Mouse (Mus musculus): Measurements from ENCODE around the gene Cenpq. TPM values are rescaled to one million over a fixed set of nuclear protein-coding genes. Genes with fewer than 3 reads are reported as not detected.

Cenpq gene
- 1.3 and 1.5 TPM in 2 replicates for polyA plus RNA-seq (2012; rRNA removed)

DNA sequence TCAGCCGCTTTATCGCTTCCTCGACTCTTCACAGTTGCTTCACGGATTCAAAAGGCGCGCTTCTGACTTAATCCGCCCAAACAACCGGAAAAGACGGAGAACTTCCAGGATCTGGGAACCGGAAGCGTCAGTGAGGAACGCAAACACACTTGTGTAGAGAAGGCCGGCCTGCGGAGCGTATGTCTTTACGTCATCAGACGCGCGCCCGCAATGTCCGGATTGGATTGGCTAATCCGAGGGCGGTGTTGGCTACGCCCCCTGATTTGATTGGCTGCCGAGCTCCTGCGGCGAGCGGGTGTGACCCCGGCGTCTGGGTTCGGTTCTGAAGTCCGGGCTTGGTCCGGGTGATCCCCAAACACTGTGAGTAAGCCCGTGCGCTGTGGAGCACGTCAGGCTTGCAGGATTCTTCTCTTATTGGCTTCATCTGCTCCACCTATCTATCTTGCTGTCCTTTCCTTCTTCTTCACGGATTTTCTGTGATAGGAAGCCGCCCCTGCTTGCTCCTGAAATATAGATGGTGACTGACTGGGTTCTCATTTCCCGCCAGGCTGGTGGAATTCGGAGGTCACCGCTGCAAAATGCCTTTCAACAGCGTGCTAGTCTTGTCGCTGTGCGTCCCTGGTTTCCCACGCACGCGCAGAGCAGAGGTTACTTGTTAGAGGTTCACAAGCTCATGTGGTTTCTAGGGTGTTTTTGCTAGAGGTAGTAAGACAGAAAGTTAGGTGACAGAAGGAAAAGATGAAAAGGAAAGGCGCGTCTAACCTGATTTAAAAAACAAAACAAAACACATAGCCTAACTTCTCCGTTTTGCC is at the start of gene Cenpq, which contains the start of gene Mut:
TSS of gene Cenpq (minus strand) at position 628 of the 812 bp plus-strand sequence.
TSS of gene Mut (plus strand) at position 266 of the 812 bp plus-strand sequence.
- TF ChIP-seq POLR2A (IDR thresholded peaks at IDR 0.05; ENCODE audit: low read depth, low read length) (no peak; the same call in 1 of the 2 replicates), CTCF (IDR thresholded peaks at IDR 0.05; ENCODE audit: extremely low read depth, insufficient read depth, insufficient read length, insufficient replicate concordance) (no peak)
- H3K4me1 ChIP-seq (ENCODE audit: control insufficient read depth, insufficient read depth, insufficient read length): no peaks in the 10 kb centered on the region
- WGBS: under 1% methylated on average over 50 of the region's 50 CpGs
- H3K27ac ChIP-seq (ENCODE audit: insufficient read depth, low read length): peak within 1 kb of the TSS; percentile 76
- H3K4me3 ChIP-seq (ENCODE audit: extremely low read depth, insufficient read depth, insufficient read length): peak within 1 kb of the TSS; percentile 86
- no peaks in the 10 kb centered on the region for H3K27me3 ChIP-seq (ENCODE audit: control insufficient read depth, insufficient read depth, low read length)
- DNase-seq (ENCODE audit: low read depth in 1 of 2, low spot score in 2 of 2): peak; percentile 89 to 91
- peaks cover 3% of the 10 kb centered on the region; the same call in 1 of the 2 replicates for H3K36me3 ChIP-seq (ENCODE audit: control insufficient read depth, insufficient read depth, low read length)

DNA sequence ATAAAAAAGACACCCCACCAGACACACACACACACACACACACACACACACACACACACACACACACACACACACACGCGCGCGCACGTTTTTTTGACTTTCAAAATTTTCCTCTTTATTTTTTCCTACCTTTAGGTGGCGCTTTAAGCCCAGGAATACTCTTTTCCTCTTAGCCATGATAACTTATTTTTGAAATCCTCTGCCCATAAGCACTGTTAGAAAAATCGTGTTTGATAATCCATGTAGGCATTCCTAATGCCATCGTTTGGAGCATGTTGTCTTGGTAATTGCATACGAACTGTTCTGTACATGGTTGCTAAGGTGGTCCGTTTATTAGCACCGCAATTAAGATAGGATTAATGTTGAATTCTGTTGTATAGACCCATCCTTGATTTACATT is 43.1 kb upstream of the Cenpq start:
- 73% methylated on average over 11 of the region's 11 CpGs for WGBS
- Histone ChIP-seq H3K4me1 (ENCODE audit: control insufficient read depth, insufficient read depth, insufficient read length) (no peaks in the 10 kb centered on the region), H3K4me3 (ENCODE audit: extremely low read depth, insufficient read depth, insufficient read length) (no peak overlapping the region), H3K36me3 (ENCODE audit: control insufficient read depth, insufficient read depth, low read length) (no peaks in the 10 kb centered on the region), H3K27ac (ENCODE audit: insufficient read depth, low read length) (no peak overlapping the region), H3K27me3 (ENCODE audit: control insufficient read depth, insufficient read depth, low read length) (no peaks in the 10 kb centered on the region)
- no peak for DNase-seq (ENCODE audit: low read depth in 1 of 2, low spot score in 2 of 2)
- TF ChIP-seq POLR2A (IDR thresholded peaks at IDR 0.05; ENCODE audit: low read depth, low read length) (no peak), CTCF (IDR thresholded peaks at IDR 0.05; ENCODE audit: extremely low read depth, insufficient read depth, insufficient read length, insufficient replicate concordance) (no peak)

DNA sequence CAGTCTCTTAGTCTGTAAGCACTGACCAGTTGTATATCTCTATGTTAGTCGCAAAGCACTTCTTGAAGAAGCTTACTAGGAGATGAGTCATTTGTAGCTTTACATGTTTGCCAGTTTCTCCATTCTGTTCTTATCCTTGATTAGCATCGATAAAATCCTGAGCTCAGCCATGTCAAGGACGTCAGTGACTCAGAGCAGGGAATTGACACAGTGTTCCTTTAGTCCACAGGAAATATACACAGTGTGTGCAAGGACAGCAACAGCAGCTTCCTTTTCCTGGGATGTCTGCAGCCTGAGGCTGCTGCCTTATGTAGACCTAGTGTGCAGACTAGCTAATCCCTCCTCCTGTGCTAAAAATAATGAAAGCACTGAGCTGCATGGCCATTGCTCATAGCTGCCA is 13.7 kb upstream of the Cenpq start:
- Histone ChIP-seq H3K4me1 (ENCODE audit: control insufficient read depth, insufficient read depth, insufficient read length) (no peaks in the 10 kb centered on the region), H3K4me3 (ENCODE audit: extremely low read depth, insufficient read depth, insufficient read length) (no peak overlapping the region), H3K27me3 (ENCODE audit: control insufficient read depth, insufficient read depth, low read length) (no peaks in the 10 kb centered on the region), H3K36me3 (ENCODE audit: control insufficient read depth, insufficient read depth, low read length) (peaks cover 17% of the 10 kb centered on the region), H3K27ac (ENCODE audit: insufficient read depth, low read length) (no peak overlapping the region)
- TF ChIP-seq POLR2A (IDR thresholded peaks at IDR 0.05; ENCODE audit: low read depth, low read length): no peak
- no peak for TF ChIP-seq CTCF (IDR thresholded peaks at IDR 0.05; ENCODE audit: extremely low read depth, insufficient read depth, insufficient read length, insufficient replicate concordance)
- WGBS: 89% methylated on average over 3 of the region's 3 CpGs
- DNase-seq (ENCODE audit: low read depth in 1 of 2, low spot score in 2 of 2): no peak

DNA sequence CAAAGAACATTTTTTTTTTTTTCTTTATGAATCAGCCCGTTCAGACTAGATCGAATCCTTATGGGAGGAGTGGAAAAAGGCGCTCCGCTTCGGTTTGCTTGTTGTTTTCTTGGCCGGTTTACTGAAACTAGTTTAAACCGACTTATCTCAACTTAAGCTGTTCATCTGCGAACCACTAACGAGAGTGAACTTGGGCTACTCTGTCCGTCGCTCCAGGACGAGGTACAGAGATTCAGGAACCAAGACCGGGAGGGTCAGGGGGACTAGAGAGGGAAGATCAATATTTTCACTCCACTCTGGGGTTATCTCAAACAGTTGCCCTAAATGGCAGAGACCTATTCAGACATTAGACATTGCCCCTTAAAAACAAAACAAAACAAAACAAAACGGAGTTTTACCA is 862 bp downstream of the Cenpq start:
- peak overlapping the region; percentile 86 for H3K4me3 ChIP-seq (ENCODE audit: extremely low read depth, insufficient read depth, insufficient read length)
- no peaks in the 10 kb centered on the region for H3K27me3 ChIP-seq (ENCODE audit: control insufficient read depth, insufficient read depth, low read length)
- peak in 1 of 2 experiments; percentile 1 for DNase-seq (ENCODE audit: low read depth in 1 of 2, low spot score in 2 of 2)
- H3K4me1 ChIP-seq (ENCODE audit: control insufficient read depth, insufficient read depth, insufficient read length): no peaks in the 10 kb centered on the region
- under 1% methylated on average over 14 of the region's 14 CpGs for WGBS
- H3K27ac ChIP-seq (ENCODE audit: insufficient read depth, low read length): no peak overlapping the region
- peaks cover 5% of the 10 kb centered on the region; the same call in 1 of the 2 replicates for H3K36me3 ChIP-seq (ENCODE audit: control insufficient read depth, insufficient read depth, low read length)
- TF ChIP-seq CTCF (IDR thresholded peaks at IDR 0.05; ENCODE audit: extremely low read depth, insufficient read depth, insufficient read length, insufficient replicate concordance) (no peak), POLR2A (IDR thresholded peaks at IDR 0.05; ENCODE audit: low read depth, low read length) (no peak)

DNA sequence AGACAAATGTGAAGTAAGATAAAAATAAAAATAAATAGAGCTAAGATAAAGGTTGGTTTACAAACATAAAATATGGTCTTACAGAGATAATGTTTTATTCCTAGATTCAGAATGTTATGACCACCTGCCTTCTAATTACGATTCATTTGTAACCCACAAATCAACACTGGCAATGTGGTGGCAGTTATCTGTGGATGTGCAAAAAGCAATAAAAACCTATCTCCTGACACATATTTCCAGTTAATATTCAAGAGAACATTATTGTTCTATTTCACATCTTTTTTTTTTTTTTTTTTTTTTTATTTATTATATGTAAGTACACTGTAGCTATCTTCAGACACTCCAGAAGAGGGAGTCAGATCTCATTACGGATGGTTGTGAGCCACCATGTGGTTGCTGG is 19.3 kb downstream of the Cenpq start:
- TF ChIP-seq POLR2A (IDR thresholded peaks at IDR 0.05; ENCODE audit: low read depth, low read length) (no peak), CTCF (IDR thresholded peaks at IDR 0.05; ENCODE audit: extremely low read depth, insufficient read depth, insufficient read length, insufficient replicate concordance) (no peak)
- H3K4me1 ChIP-seq (ENCODE audit: control insufficient read depth, insufficient read depth, insufficient read length): no peaks in the 10 kb centered on the region
- no peak overlapping the region for H3K27ac ChIP-seq (ENCODE audit: insufficient read depth, low read length)
- DNase-seq (ENCODE audit: low read depth in 1 of 2, low spot score in 2 of 2): no peak
- WGBS: 84% methylated on average over 1 of the region's 2 CpGs
- H3K36me3 ChIP-seq (ENCODE audit: control insufficient read depth, insufficient read depth, low read length): no peaks in the 10 kb centered on the region
- no peaks in the 10 kb centered on the region for H3K27me3 ChIP-seq (ENCODE audit: control insufficient read depth, insufficient read depth, low read length)
- no peak overlapping the region for H3K4me3 ChIP-seq (ENCODE audit: extremely low read depth, insufficient read depth, insufficient read length)

DNA sequence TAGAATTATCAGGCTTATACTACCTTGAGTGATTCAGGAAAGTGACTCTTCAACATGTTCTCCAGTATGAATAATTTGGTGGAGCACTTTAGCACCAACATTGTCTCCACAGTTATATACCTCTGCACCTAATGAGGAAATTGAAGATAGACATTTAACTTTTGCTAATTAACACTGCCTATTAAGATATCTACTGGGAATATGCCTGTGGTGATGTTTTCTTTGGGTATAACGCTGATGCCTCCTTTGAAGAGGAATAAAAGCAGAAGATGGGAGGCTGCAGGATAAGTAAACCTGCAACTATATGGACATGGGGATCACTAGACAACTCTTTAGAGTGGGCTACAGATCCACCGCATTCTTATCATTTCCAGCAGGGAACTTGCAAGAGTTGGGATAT is 20.6 kb downstream of the Cenpq start, which contains the start of gene Glyatl3:
TSS of gene Glyatl3 (minus strand) at position 101 of the 400 bp plus-strand sequence.
- TF ChIP-seq CTCF (IDR thresholded peaks at IDR 0.05; ENCODE audit: extremely low read depth, insufficient read depth, insufficient read length, insufficient replicate concordance): no peak
- no peak for TF ChIP-seq POLR2A (IDR thresholded peaks at IDR 0.05; ENCODE audit: low read depth, low read length)
- Histone ChIP-seq H3K27me3 (ENCODE audit: control insufficient read depth, insufficient read depth, low read length) (no peaks in the 10 kb centered on the region), H3K36me3 (ENCODE audit: control insufficient read depth, insufficient read depth, low read length) (no peaks in the 10 kb centered on the region), H3K27ac (ENCODE audit: insufficient read depth, low read length) (no peak within 1 kb of the TSS), H3K4me3 (ENCODE audit: extremely low read depth, insufficient read depth, insufficient read length) (no peak within 1 kb of the TSS; the same call in 1 of the 2 replicates), H3K4me1 (ENCODE audit: control insufficient read depth, insufficient read depth, insufficient read length) (no peaks in the 10 kb centered on the region)
- no peak for DNase-seq (ENCODE audit: low read depth in 1 of 2, low spot score in 2 of 2)
- WGBS: 94% methylated on average over 2 of the region's 2 CpGs

DNA sequence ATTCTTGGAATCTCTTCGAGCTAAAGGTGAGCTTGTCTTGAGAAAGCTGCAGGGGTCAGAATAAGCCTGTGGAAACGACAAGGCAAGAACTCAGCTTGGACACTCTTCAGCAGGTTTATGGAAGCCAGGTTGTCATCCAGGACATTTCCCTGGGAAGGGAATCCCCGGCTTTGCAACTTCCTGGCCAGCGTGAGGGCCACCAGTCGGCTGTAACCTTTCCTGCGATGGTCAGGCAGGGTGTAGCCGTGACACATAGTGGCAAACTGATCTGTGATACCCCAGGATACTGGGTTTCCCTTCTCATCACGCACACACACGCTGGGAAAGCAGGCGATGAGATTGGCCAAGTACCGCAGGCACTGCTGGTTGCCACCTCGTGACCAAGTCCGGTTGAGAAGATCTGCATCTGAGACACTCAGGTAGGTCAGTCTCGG is 30.1 kb downstream of the Cenpq start:
- Histone ChIP-seq H3K36me3 (ENCODE audit: control insufficient read depth, insufficient read depth, low read length) (no peaks in the 10 kb centered on the region), H3K27me3 (ENCODE audit: control insufficient read depth, insufficient read depth, low read length) (no peaks in the 10 kb centered on the region), H3K4me3 (ENCODE audit: extremely low read depth, insufficient read depth, insufficient read length) (no peak overlapping the region), H3K27ac (ENCODE audit: insufficient read depth, low read length) (no peak overlapping the region), H3K4me1 (ENCODE audit: control insufficient read depth, insufficient read depth, insufficient read length) (no peaks in the 10 kb centered on the region)
- TF ChIP-seq CTCF (IDR thresholded peaks at IDR 0.05; ENCODE audit: extremely low read depth, insufficient read depth, insufficient read length, insufficient replicate concordance) (no peak), POLR2A (IDR thresholded peaks at IDR 0.05; ENCODE audit: low read depth, low read length) (no peak)
- DNase-seq (ENCODE audit: low read depth in 1 of 2, low spot score in 2 of 2): no peak
- 13% methylated on average over 14 of the region's 14 CpGs for WGBS
